Mouse (Mus musculus) kidney, adult 9 months (tissue): ENCODE results near the gene Ankar.

Experiments
- DNase-seq: peaks from one replicate; pipeline ENCODE4 v3.0.0; 2022

The Ankar gene

DNA sequence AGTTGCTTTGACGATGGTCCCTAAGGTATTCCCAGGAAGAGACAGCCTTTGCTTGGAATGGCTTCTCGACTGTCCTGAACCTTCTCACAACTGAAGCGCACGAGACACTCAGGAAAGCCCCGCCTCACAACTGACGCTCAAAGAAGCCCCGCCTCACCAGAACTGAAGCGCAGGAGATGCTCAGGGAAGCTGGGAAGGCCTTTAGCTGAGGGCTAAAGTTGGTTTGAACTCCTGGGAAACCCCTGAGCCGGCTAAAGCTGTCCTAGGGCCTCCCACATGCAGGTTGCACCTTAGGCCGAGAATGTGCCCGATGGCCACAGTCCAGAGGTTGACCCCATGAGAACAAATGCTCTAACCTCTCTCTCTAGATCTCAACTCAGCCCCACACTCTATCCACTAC lies at the start of gene Ankar:
Gene Ankar (minus strand): TSS at position 101 of the 400 bp plus-strand sequence.
- DNase-seq, result no peak

DNA sequence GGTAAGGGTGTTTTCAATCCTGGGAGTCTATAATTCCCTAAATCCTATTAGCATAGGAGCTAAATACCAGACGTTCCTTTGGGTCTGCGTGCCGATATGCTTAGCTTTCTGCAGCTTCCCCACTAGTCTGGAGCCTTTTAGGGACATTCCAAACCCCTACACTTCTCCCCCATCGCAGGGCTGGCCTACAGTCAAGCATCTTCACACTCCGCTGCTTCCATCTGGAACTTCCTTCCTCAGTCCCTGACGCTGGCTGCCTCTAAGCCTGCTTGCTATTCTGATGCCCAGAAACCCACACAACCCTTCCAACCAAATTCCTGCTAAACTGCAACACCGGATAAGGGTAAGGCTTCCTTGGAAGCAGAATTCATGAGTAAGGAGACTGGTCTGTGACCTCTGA lies 46.0 kb upstream of the Ankar start:
- DNase-seq, result peak; percentile 5

DNA sequence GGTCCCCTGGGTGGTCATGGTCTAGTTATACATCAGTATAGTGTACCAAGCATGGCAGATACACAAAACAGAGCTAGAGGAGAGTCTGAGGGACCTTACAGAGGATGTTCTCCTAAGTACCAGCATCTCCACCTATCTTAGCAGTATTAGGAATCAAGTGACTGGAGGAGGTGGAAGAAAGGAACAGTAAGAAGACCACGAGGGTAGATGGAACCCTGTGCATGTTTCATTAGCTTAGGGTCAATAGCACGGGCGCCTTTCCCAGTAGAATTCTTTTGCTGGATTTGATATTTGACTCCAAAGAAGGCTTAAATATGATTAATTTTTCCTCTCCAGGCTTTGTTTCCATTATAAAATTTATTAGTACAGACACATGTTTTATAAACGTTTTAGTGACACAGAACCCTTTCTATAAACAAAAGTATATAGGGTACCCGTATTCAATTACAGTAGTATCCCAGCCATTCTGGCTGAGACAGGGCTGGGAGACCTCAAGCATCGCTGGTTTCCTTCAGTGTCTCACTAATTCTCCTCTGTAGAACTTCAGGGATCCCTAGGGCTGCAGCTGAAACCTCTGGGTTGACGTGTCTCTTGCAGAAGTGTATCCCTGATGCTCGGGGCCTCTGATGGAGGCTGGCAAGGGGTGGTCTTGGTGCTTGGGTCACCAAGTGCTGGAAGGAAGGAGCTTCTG lies 44.6 kb upstream of the Ankar start:
- no peak for DNase-seq

DNA sequence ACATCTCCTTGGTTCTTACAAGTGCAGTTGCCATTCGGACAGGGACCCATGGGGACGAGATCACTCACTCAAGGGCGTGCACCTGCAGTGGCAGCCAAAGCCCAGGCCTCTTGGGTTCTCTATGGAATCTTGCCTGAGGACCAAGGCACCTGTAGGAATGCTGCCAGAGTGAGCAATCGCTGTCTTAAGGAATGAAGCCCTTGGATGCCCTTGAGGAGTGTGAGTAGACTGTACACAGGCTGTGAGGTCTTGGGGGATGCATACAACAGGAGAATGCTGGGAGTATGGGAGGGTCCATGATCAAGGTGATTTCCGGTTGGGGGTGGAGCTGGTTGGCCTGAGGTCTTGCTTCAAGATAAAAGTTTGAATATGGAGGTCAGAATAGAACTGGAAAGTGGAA lies 41.0 kb upstream of the Ankar start:
- no peak for DNase-seq

- no peak for DNase-seq
Measured at GRCm38 (mm10) chr1:72739681-72740063, 39.3 kb upstream of the Ankar start.

GRCm38 (mm10) chr1:72738946-72739680 lies 38.7 kb upstream of the Ankar start:
- DNase-seq, result peak; percentile 69

DNA sequence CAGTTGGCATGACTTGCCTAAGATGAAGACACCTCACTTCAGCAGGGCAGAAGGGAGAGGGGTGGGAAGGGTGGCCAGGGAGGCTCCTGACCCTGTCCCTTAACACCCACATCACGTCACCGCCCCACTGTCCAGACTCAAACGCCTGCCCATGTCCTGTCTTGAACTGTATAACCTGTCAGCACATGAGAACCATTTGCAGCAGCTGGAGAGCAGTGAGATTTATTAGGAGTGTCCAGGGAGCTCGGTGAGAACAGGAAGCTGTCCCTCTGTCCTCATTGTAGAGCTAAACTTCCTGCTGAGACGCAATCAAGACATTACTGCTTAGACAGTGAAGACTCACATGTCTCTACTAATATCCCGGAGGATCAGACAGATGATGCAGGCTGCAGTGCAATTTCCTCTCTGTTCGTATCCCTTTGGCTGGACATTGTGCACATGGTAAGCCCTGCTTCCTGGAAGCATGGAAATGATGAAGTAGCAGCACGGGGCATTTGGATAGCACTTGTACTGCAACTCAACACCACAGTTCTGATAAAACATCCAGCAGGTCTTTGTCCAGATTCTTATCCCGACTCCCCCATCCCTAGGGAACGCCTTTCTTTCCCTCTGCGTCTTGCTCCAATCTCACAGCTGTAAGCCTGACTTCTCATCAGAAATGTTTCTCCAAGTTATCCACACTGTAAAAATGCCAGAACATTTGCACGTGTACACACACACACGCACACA lies 36.2 kb upstream of the Ankar start:
- peak; percentile 14 for DNase-seq

GRCm38 (mm10) chr1:72733191-72733691 lies 32.9 kb upstream of the Ankar start:
- DNase-seq, result no peak

DNA sequence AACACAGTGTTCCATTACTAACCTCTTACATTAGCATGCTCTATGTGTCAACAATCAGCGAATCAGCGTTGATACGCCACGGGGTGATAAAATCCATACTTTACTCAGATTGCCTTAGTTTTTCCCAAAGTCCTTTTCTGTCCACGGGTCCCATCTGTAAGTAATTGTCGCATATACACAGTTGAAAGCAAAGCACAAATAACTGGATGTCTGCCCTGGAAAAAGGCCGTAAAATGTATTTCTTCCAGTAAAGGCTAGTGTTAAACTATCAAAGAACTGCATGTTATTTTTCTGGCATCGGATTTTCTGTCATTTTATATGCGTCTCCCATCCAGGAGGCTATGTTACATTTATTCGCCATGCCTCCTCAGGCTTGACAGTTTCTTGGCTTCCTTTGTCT lies 29.7 kb upstream of the Ankar start:
- DNase-seq, result no peak

DNA sequence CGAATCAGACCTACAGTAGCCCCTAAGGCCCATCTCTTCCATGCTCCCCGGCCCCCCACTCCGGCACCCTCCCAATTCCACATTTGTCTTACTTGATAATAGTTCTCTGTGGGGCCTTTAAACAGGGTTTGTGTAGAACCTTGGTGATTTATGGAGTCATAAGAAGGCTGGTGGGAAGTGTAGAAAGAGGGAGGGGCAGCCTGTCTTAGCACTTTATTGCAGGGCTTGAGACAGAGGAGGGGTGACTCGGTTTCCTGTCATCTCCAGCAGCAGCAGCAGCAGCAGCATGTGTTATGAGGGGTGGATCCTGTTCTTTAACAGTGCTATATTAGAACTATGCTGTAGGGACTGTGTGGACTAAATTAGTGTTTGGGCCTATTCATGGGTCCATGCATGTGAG lies 28.4 kb upstream of the Ankar start:
- DNase-seq, result no peak

DNA sequence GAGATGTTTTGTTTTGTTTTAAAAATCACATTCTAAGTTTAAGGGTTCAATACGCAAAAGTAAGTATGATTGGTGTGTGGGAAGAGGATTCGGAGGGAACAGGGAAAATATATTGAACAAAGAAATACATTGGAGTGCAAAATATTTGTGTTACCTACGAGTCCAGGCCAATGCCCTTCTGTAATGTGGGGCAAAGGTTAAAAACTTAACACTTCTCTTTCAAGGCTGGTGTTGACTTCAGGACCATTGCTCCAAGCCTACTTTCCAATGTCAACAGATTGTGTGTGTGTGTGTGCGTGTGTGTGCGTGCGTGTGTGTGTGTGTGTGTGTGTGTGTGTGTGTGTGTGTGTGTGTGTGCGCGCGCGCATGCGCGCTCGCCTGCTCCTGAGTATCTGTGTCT lies 25.6 kb upstream of the Ankar start:
- DNase-seq, result no peak

DNA sequence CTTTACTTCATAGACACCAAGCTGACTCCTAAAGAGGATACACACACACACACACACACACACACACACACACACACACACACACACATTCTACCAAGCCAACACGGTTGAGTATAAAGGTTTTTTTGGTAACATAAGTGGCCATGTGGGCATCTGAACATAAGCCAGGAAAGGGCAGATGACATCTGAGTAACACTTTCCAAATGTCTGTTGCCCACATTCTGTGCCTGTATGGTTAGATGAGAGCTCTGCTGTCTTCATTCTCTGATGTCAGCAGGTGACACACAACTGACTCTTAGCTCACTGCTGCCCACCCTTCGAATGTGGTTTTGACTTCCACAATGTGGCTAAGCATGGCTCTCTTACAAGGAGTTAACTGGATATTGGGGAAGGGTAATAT lies 24.0 kb upstream of the Ankar start:
- DNase-seq, result no peak

- no peak for DNase-seq
Measured at GRCm38 (mm10) chr1:72722646-72723045, 22.3 kb upstream of the Ankar start.

DNA sequence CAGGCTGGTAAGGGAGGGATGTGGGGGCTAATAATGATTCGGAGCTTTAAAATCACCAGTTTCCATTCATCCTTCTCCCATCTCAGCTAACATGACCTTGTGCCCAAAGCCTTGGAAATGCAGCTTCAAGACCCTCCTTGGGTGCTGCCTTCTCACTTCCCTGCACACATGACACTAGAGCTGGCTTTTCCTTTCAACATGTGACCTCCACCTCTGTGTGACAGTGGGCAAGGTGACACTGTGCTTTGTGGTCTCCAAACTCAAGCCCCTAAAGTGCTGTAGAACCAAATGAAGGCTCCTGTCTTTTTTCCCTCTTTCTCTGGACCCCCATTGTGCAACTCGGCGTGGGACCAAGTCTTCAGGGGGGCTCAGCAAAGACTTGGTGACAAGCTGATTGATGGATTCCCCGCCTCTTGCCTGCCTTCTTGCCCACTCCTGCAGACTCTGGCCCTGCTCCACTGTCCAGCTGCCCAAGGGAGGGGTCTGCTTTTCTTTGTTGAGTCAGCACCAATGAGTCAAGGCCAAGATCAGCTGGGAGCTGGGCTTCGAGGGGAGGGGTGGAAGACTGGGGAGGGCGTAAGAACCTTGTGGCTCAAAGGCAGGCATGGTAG lies 19.8 kb upstream of the Ankar start:
- no peak for DNase-seq

GRCm38 (mm10) chr1:72718846-72719245 lies 18.5 kb upstream of the Ankar start:
- peak; percentile 71 for DNase-seq

DNA sequence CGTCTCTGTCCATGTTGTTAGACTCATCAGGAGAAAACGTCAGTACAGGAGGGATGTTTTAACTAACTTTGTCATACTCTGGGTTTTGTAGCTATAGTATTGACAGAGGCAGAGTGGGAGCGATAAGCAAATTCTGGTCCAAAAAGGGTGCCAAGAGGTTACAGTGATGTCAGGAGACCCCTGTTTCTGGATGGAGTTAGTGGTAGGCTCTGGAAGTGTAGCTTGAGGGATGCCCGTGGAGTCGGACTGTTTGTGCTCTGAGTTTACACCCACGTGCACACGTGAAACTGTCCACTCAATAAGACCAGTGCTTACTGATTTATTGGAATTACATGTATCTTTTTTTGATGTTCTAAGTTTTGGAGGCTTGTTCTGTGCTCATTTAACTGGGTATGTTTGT lies 17.2 kb upstream of the Ankar start:
- no peak for DNase-seq

DNA sequence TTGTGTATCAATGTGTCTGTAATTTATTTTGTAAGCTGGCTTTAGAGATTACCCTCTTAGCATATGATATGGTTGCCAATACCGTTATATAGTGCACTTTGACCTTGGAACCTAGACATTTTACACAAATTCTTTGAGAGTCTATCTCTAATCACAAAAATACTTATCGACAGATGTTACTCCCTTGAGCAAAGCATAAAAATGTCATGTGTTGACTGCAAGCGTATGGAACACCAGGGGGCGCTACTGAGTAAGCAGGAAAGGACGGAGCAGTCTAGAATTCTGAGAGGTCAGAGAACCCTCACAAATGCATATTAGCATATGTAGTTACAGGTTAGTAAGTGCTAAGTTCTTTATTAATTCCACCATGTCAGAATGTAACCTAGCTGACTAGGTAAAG lies 16.5 kb upstream of the Ankar start:
- peak; percentile 79 for DNase-seq

GRCm38 (mm10) chr1:72716421-72716820 lies 16.0 kb upstream of the Ankar start:
- DNase-seq, result no peak

DNA sequence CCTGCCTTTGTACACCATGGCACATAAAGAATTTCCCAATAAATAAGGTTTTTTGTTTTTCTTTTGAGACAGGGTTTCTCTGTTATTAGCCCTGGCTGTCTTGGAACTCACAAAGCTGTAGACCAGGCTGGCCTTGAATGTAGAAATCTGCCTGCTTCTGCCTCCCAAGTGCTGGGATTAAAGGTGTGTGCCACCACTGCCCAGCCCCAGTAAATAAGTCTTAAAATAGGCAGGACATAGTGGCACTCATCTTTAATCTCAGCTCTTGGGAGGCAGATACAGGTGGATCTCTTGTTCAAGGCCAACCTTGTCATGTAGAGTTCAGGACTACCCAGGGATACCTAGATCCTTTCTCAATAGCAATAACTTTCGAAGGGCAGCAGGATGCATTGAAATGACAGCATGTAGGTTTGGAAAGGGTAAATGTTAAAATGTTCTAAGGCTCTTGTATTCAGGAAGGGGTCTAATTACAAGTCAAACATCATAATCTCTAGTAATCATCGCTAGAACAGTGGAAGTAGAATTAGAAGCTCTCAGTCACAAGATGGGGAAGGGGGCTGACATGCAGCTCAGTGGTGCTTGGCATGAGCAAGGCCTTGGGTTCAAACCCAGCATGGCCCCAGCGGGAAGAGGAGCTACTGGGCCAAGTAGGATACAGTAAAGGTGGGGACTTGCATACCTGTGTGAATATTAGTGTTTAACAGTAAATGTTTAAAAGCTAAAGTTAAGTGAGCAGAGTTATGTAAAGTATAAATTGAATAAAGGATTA lies 15.4 kb upstream of the Ankar start:
- no peak for DNase-seq

DNA sequence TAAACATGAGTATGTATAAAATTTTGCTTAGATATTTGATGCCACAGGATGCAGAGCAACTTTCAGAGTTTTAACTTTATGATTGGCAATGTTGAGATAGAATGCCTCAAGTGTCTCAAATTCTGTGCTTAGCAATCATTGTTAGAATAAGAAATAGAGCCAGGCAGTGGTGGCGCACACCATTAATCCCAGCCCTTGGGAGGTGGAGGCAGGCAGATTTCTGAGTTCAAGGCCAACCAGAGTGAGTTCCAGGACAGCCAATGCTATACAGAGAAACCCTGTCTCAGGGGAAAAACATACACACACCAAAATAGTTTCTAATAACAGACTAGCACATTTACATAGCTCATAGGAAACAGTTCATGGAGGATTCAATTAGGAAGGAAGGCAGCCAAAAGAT lies 14.7 kb upstream of the Ankar start:
- DNase-seq, result no peak

DNA sequence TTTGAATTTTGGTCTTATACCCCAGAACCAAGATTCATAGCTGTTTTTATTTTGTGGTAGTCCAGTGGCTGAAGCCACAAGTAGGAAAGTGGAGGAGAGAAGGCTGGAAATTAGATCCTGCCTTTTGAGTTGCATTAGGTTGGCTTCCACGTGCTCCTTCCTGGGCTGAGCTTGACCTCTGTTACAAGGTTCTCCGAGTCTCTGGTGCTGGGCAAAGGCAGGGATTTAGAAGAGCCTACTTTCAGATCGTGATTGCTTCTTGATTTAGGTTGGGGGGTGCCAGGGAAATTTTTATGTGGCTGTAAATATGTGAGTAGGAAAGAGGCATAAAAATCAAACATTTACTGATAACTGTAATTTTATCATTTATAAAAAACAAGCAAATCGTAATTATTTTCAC lies 14.2 kb upstream of the Ankar start:
- no peak for DNase-seq

GRCm38 (mm10) chr1:72711684-72712083 lies 11.3 kb upstream of the Ankar start:
- DNase-seq, result no peak
